Mouse (Mus musculus) monocyte, adult 5-6 weeks (primary cell): ENCODE data around the gene Bdkrb1. TPM values are rescaled to one million over a fixed set of nuclear protein-coding genes. Genes with fewer than 3 reads are reported as not detected.

ENCODE experiments used
- ATAC-seq: fragments of 153-309, 156-312 bp; replicated peaks from 2 replicates; pipeline ENCODE4 v1.8.0; 2017; ENCODE audit warnings: mild to moderate bottlenecking; ENCODE audit not compliant: low TSS enrichment, insufficient number of reproducible peaks, severe bottlenecking, poor library complexity, low FRiP score
- total RNA-seq: library from RNA; stranded (forward); fragments of 200-1000, 200-491, 200-594 nt; gene quantifications from 3 replicates; pipeline ENCODE4 v1.2.3, GENCODE M21; 2017

The Bdkrb1 gene
- total RNA-seq: not detected in 3 replicates

- no peak for ATAC-seq
Observed at GRCm38 (mm10) chr12:105602581-105603210, at the start of gene Bdkrb1. Bdkrb1 (plus strand) TSS chr12:105603085.

GRCm38 (mm10) chr12:105554151-105554772, 48.6 kb upstream of the Bdkrb1 start:
- no peak for ATAC-seq

- no peak for ATAC-seq
Observed at GRCm38 (mm10) chr12:105555172-105555571, 47.7 kb upstream of the Bdkrb1 start.

GRCm38 (mm10) chr12:105557250-105557925, 45.5 kb upstream of the Bdkrb1 start:
- ATAC-seq: no peak

GRCm38 (mm10) chr12:105561007-105561534, 41.8 kb upstream of the Bdkrb1 start:
- ATAC-seq: no peak

- no peak for ATAC-seq
Observed at GRCm38 (mm10) chr12:105562056-105562820, 40.6 kb upstream of the Bdkrb1 start.

- no peak for ATAC-seq
Observed at GRCm38 (mm10) chr12:105562936-105563680, 39.8 kb upstream of the Bdkrb1 start, which contains the start of gene Bdkrb2. Bdkrb2 (plus strand) TSS chr12:105563226.

- ATAC-seq: no peak
Observed at GRCm38 (mm10) chr12:105563726-105564275, 39.1 kb upstream of the Bdkrb1 start.

GRCm38 (mm10) chr12:105565221-105565620, 37.7 kb upstream of the Bdkrb1 start:
- no peak for ATAC-seq

GRCm38 (mm10) chr12:105571867-105572266, 31.0 kb upstream of the Bdkrb1 start:
- no peak for ATAC-seq

GRCm38 (mm10) chr12:105572622-105573021, 30.3 kb upstream of the Bdkrb1 start:
- ATAC-seq: no peak

GRCm38 (mm10) chr12:105574356-105574755, 28.5 kb upstream of the Bdkrb1 start:
- no peak for ATAC-seq

GRCm38 (mm10) chr12:105580490-105580889, 22.4 kb upstream of the Bdkrb1 start:
- no peak for ATAC-seq

- no peak for ATAC-seq
Observed at GRCm38 (mm10) chr12:105582486-105582885, 20.4 kb upstream of the Bdkrb1 start.

GRCm38 (mm10) chr12:105583484-105583883, 19.4 kb upstream of the Bdkrb1 start:
- ATAC-seq: no peak

GRCm38 (mm10) chr12:105584851-105585250, 18.0 kb upstream of the Bdkrb1 start:
- peak; percentile 44 for ATAC-seq

GRCm38 (mm10) chr12:105587526-105587925, 15.4 kb upstream of the Bdkrb1 start:
- ATAC-seq: no peak

- no peak for ATAC-seq
Observed at GRCm38 (mm10) chr12:105590786-105591185, 12.1 kb upstream of the Bdkrb1 start.
